Mouse (Mus musculus) embryonic facial prominence, embryonic 10.5 days (tissue): ENCODE measurements at regions not wholly inside any gene's neighbourhood (a gene's known extent, or its start where the extent isn't known, plus 50 kb on each side); places are given as distances from the start of the nearest gene placed in this dataset.

ENCODE experiments used
- DNase-seq: peaks from one replicate; pipeline ENCODE4 v3.0.0-alpha.2; 2017; ENCODE audit warnings: low spot score
- H3K27ac ChIP-seq: fragments of 300-500 bp; sonication (generic); replicated peaks from 2 replicates; pipeline ENCODE4 v1.5.1; 2016; ENCODE audit warnings: mild to moderate bottlenecking
- H3K27me3 ChIP-seq: fragments of 300-500 bp; sonication (generic); replicated peaks from 2 replicates; pipeline ENCODE4 v1.6.1; 2016; ENCODE audit warnings: low read depth, mild to moderate bottlenecking; ENCODE audit not compliant: poor library complexity, severe bottlenecking
- H3K36me3 ChIP-seq: fragments of 300-500 bp; sonication (generic); replicated peaks from 2 replicates; pipeline ENCODE4 v1.6.1; 2016; ENCODE audit warnings: mild to moderate bottlenecking, moderate library complexity
- H3K4me1 ChIP-seq: fragments of 300-500 bp; sonication (generic); 2 replicates; pipeline ENCODE4 v1.6.1; 2016
- H3K4me3 ChIP-seq: fragments of 300-500 bp; sonication (generic); 2 replicates; pipeline ENCODE4 v1.5.1; 2016; ENCODE audit warnings: mild to moderate bottlenecking, moderate library complexity
- H3K9me3 ChIP-seq: fragments of 300-500 bp; sonication (generic); 2 replicates; pipeline ENCODE4 v1.6.1; 2016; ENCODE audit warnings: mild to moderate bottlenecking
- WGBS: fragments of 180-500 bp; shearing (Covaris S2); methylation state at CpG from one replicate; pipeline ENCODE4 v1.1.7; 2016; 5-methylcytosine and 5-hydroxymethylcytosine counted together

DNA sequence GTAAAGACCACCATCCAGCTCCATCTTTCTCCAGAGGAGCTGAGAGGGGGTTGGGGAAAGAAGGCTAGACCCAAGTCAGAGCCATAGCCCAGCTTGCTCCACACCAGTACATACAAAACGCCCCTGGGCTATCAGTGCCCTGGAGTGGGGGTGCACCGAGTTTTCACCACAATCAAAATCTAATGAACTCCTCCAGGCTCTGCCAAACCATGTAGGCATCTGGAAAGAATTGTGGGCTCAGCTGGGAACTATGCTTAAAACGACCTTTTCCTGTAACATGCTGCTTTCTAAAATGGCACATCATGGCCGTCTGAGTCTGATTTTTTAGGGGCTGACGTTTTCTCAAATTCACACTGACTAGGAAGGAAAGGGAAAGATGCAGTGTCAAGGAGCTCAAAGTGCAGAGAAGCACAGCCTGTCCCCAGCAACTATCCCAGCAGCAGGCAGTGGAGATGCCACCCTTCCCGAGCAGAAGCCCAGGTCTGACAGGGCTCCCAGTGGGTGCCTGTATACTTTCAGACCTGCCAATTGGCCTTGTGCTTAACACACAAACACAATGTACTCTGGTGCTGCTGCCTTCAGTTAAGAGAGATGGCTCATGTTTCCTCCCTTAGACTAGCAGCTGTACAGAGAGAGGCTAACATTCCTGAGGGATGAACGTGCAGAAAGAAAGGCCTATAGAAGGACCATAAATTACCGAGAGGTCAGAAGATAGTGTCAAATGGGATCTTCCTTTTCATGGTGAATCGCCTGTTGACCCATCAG lies 100.6 kb upstream of the Cxcl12 start:
- DNase-seq, result peak; percentile 64
- Histone ChIP-seq H3K36me3 (no peaks in the 10 kb centered on the region), H3K9me3 (no peaks in the 10 kb centered on the region), H3K4me1 (peaks cover 17% of the 10 kb centered on the region), H3K27ac (peak overlapping the region; percentile 72), H3K4me3 (no peak overlapping the region), H3K27me3 (no peaks in the 10 kb centered on the region)
- WGBS, result 52% methylated on average over 9 of the region's 9 CpGs

DNA sequence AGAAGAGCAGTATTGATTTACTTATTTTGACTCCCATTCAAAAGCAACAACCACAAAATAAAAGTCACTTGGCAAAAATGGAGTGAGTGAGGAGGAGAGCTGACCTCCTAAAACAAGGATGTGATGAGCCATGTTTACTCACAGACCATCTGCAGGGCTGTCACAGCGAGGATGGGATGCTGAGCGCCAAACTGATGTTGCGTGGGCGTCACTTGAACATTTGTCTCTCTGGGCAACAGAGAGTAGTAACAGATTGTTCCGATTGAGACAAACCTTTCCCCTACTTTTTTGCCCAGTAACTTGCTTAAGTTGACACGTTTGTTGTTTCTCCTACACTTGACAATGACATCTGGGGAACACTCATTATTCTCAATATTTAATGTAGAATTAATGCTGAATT lies 97.0 kb upstream of the Cxcl12 start:
- 92% methylated on average over 6 of the region's 6 CpGs for WGBS
- no peaks in the 10 kb centered on the region for H3K27me3 ChIP-seq
- H3K27ac ChIP-seq, result no peak overlapping the region
- H3K4me3 ChIP-seq, result no peak overlapping the region
- no peak for DNase-seq
- no peaks in the 10 kb centered on the region for H3K9me3 ChIP-seq
- no peaks in the 10 kb centered on the region for H3K36me3 ChIP-seq
- H3K4me1 ChIP-seq, result peaks cover 17% of the 10 kb centered on the region

DNA sequence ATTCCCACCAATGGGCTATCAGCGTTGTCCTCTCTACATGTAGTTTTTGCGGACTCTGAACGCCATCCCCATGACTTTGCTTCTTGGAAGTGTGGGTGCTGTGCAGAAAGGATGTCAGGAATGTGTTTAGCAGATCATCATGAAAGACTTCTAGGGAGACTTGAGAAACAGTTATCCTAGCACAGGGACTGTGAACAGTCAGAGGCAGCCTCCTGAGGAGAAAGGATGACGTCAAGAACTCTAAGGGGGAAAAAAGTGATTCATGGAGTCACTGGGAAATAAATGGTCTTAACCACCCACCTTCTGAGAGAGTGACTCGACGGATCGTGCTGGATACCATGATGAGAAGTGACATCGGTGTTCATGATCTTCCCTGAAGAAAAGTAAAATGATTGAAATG lies 96.5 kb upstream of the Cxcl12 start:
- Histone ChIP-seq H3K36me3 (no peaks in the 10 kb centered on the region), H3K27me3 (no peaks in the 10 kb centered on the region), H3K27ac (no peak overlapping the region), H3K4me1 (peaks cover 15% of the 10 kb centered on the region), H3K4me3 (no peak overlapping the region), H3K9me3 (no peaks in the 10 kb centered on the region)
- 86% methylated on average over 8 of the region's 8 CpGs for WGBS
- DNase-seq, result no peak

DNA sequence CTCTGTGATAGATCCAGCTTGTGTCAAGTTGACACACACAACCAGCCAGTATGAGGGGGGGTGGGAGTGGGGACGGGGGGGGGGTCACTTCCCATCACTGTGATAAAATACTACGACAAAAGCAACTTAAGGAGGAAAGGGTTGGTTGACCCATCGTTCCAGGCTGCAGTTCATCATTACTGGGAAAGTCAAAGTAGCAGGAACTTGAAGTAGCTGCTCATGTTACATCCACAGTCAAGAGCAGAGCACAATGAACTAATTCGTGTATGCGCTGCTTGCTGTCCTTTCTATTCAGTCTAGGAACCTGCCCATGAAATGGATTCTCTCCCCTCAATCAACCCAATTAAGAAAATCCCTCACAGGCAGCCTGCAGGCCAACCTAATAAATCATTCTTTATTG lies 88.8 kb upstream of the Cxcl12 start:
- Histone ChIP-seq H3K27ac (no peak overlapping the region), H3K36me3 (no peaks in the 10 kb centered on the region), H3K4me1 (peaks cover 7% of the 10 kb centered on the region), H3K9me3 (no peaks in the 10 kb centered on the region), H3K4me3 (no peak overlapping the region), H3K27me3 (no peaks in the 10 kb centered on the region)
- DNase-seq, result no peak
- 55% methylated on average over 5 of the region's 5 CpGs for WGBS

DNA sequence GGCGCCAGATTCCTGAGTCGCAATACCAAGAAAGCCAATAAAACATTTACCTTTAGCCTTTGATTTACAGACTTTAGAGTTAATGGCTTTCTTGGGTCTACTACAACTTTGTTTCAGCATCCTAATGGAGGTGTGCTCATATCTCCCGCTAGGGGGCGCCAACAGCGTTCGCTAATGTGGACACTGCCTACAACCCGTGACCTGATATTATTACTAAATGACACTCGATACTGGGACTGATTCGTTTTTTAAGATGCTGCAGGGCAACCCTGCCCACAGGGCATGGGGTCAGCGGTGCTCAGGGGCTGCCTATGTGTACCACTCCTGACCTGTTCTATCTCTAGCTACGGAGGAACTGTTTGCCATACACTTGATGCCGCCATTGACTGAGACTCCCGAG lies 87.4 kb upstream of the Cxcl12 start:
- 47% methylated on average over 13 of the region's 13 CpGs for WGBS
- peak; percentile 45 for DNase-seq
- no peaks in the 10 kb centered on the region for H3K27me3 ChIP-seq
- no peak overlapping the region for H3K4me3 ChIP-seq
- no peaks in the 10 kb centered on the region for H3K36me3 ChIP-seq
- no peak overlapping the region for H3K27ac ChIP-seq
- no peaks in the 10 kb centered on the region for H3K9me3 ChIP-seq
- peaks cover 10% of the 10 kb centered on the region for H3K4me1 ChIP-seq

DNA sequence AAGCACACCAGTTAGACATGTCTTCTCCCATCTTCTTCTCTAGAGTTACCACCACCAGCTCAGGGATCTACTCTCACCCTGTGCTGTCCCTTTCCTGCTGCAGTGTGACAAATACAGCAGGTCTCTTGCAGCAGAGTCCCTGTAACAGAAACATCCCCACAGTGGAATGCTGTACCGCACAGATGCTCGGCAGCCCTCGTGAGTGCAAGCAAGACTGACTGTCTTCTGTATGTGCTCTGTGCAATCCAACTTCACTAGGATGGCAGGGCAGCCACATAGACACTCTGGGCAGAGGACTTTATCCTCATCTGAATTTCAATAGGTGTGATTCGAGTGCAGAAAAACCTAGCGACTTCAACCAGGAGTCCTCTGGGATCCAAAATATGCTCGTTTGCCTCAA lies 84.1 kb upstream of the Cxcl12 start:
- no peak for DNase-seq
- H3K9me3 ChIP-seq, result no peaks in the 10 kb centered on the region
- WGBS, result 64% methylated on average over 6 of the region's 6 CpGs

DNA sequence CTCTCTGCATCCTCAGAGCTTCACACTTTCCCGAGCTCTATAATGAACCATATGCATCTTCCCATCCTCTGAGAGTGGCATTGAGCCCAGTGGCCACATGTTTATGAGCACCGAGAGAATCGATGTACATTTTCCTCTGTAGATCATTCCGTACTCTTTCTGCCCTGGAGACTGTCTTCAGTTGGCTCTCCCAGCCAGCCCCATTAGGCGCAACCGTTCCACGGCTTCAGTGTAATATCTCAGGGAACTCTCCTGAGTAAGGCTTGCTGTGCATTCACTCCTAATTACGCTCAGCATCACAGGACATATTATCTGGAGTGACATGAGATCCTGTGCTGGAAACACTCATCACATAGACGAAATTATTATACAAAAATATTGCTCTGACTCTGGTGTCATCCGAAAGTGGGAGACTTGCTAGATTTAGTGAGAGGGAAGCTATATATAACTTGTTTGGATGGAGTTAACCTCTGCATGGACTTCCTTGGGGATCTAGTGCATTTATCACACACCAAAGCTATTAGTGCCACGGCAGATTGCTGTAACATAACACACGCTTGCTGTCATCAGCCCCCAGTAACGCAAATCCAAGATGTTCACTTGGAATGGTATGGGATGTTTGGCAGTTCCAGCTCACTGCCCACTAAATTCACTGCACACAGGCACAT lies 83.4 kb upstream of the Cxcl12 start:
- H3K4me3 ChIP-seq, result no peak overlapping the region
- no peaks in the 10 kb centered on the region for H3K36me3 ChIP-seq
- 0 out of 2 replicates have a peak, but pooled peaks cover 2% of the 10 kb centered on the region for H3K4me1 ChIP-seq
- DNase-seq, result no peak
- WGBS, result 78% methylated on average over 13 of the region's 13 CpGs
- no peaks in the 10 kb centered on the region for H3K9me3 ChIP-seq
- no peaks in the 10 kb centered on the region for H3K27me3 ChIP-seq
- no peak overlapping the region for H3K27ac ChIP-seq

More for the DNA sequence above, 84.1 kb upstream of the Cxcl12 start:
- peaks cover 9% of the 10 kb centered on the region for H3K4me1 ChIP-seq
- no peak overlapping the region for H3K4me3 ChIP-seq
- no peak overlapping the region for H3K27ac ChIP-seq
- H3K36me3 ChIP-seq, result no peaks in the 10 kb centered on the region
- no peaks in the 10 kb centered on the region for H3K27me3 ChIP-seq

DNA sequence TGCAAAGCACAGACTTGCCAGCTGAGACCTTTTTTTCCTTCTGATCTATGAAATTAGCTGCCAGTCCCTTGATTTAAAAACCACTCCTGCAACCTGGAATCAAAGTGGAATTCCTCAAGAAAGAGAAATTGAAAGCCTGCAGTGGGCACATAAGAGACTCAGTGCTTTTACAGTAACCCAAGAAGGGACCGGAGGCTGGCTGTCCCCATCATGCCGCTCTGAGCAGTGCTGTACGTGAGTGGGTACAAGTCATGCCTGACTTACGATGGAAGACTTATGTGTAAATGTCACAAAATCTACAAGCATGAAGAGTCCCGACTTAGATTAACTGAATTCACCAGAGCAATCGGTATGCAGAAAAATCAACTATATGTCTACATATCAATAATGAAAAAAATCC lies 73.6 kb upstream of the Cxcl12 start:
- no peaks in the 10 kb centered on the region for H3K4me1 ChIP-seq
- no peak overlapping the region for H3K4me3 ChIP-seq
- H3K9me3 ChIP-seq, result no peaks in the 10 kb centered on the region
- H3K27me3 ChIP-seq, result no peaks in the 10 kb centered on the region
- 89% methylated on average over 6 of the region's 6 CpGs for whole genome bisulfite sequencing
- DNase-seq, result no peak
- H3K36me3 ChIP-seq, result no peaks in the 10 kb centered on the region
- no peak overlapping the region for H3K27ac ChIP-seq

DNA sequence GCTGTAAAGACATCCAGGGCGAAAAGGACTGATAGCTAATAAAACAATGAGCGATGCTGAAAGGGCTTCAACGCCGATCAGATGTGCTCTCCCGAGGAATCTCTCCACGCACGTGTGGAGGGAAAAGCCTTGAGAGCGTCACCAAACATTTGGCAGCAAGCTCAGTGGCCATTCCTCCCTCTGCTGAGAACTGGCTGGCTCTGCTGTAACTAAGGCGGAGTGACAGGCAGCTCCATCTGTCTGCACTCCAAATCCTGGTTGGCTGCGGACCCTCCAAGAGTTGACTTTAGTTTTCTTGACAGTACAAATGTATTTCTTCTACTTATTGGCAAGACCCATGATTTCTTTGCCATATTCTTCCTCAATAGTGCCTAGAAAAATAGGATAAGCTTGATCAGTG lies 68.5 kb upstream of the Cxcl12 start:
- no peak for DNase-seq
- H3K4me3 ChIP-seq, result no peak overlapping the region
- H3K27me3 ChIP-seq, result no peaks in the 10 kb centered on the region
- peaks cover 8% of the 10 kb centered on the region for H3K4me1 ChIP-seq
- H3K9me3 ChIP-seq, result no peaks in the 10 kb centered on the region
- 78% methylated on average over 10 of the region's 10 CpGs for WGBS
- H3K27ac ChIP-seq, result no peak overlapping the region
- H3K36me3 ChIP-seq, result no peaks in the 10 kb centered on the region

DNA sequence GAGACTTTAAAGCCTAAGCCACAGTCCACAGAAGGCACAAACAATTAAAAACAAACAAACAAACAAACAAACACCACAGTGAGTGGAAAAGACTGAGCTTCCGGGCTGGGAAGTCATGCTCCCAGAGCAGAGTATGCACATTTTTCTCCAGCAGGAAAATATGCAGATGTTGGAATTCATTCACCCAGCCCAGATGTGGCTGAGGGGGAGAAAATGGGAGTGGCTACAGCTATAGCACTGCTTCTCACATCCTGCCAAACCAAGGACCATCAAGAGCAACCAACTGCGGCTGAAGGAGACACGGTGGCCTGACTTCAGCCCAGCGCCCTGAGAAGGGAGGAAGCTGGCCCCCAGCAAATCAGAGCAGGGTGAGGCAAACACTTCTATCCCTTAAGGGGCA lies 65.6 kb upstream of the Cxcl12 start:
- 87% methylated on average over 4 of the region's 4 CpGs for WGBS
- H3K27ac ChIP-seq, result no peak overlapping the region
- no peaks in the 10 kb centered on the region for H3K9me3 ChIP-seq
- H3K4me3 ChIP-seq, result no peak overlapping the region
- no peaks in the 10 kb centered on the region for H3K36me3 ChIP-seq
- H3K4me1 ChIP-seq, result peaks cover 16% of the 10 kb centered on the region
- no peak for DNase-seq
- no peaks in the 10 kb centered on the region for H3K27me3 ChIP-seq

DNA sequence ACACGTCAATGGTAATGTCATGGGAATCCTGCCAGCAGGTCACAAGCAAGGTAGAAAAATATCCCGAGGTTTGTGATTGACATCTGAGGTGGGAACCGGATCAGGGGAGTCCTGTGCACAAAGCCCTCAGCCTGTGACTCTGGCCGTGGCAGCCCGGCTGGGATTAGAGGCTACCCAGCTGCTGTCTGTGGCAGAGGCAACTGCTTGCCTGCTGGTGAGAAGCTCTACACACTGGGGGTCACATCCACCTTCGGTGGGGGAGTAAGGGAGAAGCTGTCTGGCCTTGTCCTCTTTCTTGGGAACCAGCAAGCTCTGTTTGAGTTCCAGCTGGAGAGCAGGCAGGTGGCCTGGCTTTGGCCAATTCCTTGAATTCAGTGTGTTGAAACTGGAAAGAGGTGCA lies 64.3 kb upstream of the Cxcl12 start:
- Histone ChIP-seq H3K27me3 (no peaks in the 10 kb centered on the region), H3K36me3 (no peaks in the 10 kb centered on the region), H3K27ac (no peak overlapping the region), H3K4me1 (peaks cover 16% of the 10 kb centered on the region), H3K9me3 (no peaks in the 10 kb centered on the region), H3K4me3 (no peak overlapping the region)
- DNase-seq, result no peak
- 80% methylated on average over 6 of the region's 6 CpGs for WGBS

DNA sequence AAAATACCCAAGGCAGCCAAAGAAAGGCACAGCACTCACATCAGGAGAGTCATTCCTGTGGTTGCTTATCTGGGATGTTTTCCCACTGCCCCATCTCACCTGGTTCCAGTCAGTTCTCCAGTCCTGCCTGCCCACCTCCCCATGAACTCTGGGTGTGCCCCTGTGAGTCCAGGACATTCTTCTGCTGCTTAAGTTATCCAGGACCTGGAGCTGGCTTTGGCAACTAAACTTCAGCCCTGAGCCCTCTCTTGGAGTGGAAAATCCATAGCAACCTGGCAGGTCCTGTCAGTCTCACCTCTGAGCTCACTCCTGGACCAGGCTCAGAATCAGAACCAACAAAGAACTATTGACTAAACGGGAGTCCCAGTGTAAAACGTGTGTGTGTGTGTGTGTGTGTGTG lies 63.9 kb upstream of the Cxcl12 start:
- Histone ChIP-seq H3K4me3 (no peak overlapping the region), H3K36me3 (no peaks in the 10 kb centered on the region), H3K27ac (no peak overlapping the region), H3K27me3 (no peaks in the 10 kb centered on the region), H3K4me1 (peaks cover 16% of the 10 kb centered on the region), H3K9me3 (no peaks in the 10 kb centered on the region)
- 82% methylated on average over 2 of the region's 2 CpGs for WGBS
- DNase-seq, result no peak

DNA sequence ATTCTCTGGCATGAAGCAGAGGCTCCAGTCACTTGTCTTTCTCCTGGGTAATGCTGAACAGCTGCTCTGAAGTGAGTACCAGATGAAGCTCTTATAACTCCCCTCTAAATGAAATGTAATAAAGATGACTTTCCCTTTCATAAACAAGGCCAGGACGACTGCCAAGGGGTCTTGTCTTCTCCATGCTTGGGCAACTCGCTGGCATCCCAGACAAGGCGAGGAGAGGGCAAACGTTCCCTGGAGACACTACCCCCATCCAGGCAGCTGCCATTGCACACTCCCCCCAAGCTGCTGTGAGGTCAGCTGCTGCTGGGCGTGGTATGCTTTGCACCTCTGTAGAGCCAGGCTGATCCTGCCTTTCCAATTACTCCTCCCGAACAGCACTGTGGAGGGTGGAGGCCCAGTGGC lies 63.1 kb upstream of the Cxcl12 start:
- no peak for DNase-seq
- no peaks in the 10 kb centered on the region for H3K36me3 ChIP-seq
- H3K9me3 ChIP-seq, result no peaks in the 10 kb centered on the region
- 60% methylated on average over 6 of the region's 6 CpGs for WGBS
- peaks cover 22% of the 10 kb centered on the region for H3K4me1 ChIP-seq
- H3K27ac ChIP-seq, result no peak overlapping the region
- H3K27me3 ChIP-seq, result no peaks in the 10 kb centered on the region
- H3K4me3 ChIP-seq, result no peak overlapping the region
